Mouse (Mus musculus) MEL (cell line): ENCODE measurements around the gene Usp15.

Experiments used
- CTCF ChIP-seq, 3 experiments: IDR thresholded peaks in 2 of 3; conservative IDR thresholded peaks in 1 of 3; 2 replicates each; pipeline ENCODE4 v1.5.1; 2011 to 2012; ENCODE audit warnings: low read length in 3 of 3, low read depth in 2 of 3, mild to moderate bottlenecking in 2 of 3, improper control_type of control experiment in 1 of 3, inconsistent platforms in 1 of 3, mixed read lengths in 1 of 3, moderate library complexity in 1 of 3; ENCODE audit not compliant: control insufficient read depth in 1 of 3, insufficient read depth in 1 of 3, poor library complexity in 1 of 3, severe bottlenecking in 1 of 3
- ELF1 ChIP-seq: IDR thresholded peaks from 2 replicates; pipeline ENCODE4 v1.6.1; 2014; ENCODE audit warnings: low read depth, mild to moderate bottlenecking, inconsistent platforms, low read length, improper control_type of control experiment, moderate library complexity
- HCFC1 ChIP-seq: IDR thresholded peaks from 2 replicates; pipeline ENCODE4 v1.6.1; 2012; ENCODE audit warnings: low read depth, mild to moderate bottlenecking, inconsistent platforms, low read length, improper control_type of control experiment, moderate library complexity
- NELFE ChIP-seq: IDR thresholded peaks from 2 replicates; pipeline ENCODE4 v1.6.1; 2011; ENCODE audit warnings: low read depth, low read length, improper control_type of control experiment
- POLR2A ChIP-seq, 2 experiments: IDR thresholded peaks; 2 replicates each; pipeline ENCODE4 v1.6.1; 2011 to 2012; ENCODE audit warnings: low read length in 2 of 2, mild to moderate bottlenecking in 2 of 2, control low read depth in 1 of 2, improper control_type of control experiment in 1 of 2, low read depth in 1 of 2, moderate library complexity in 1 of 2; ENCODE audit not compliant: control insufficient read depth in 1 of 2, insufficient read depth in 1 of 2, poor library complexity in 1 of 2
- POLR2AphosphoS2 ChIP-seq: IDR thresholded peaks from 2 replicates; pipeline ENCODE4 v1.6.1; 2011; ENCODE audit warnings: low read length, improper control_type of control experiment
- UBTF ChIP-seq: IDR thresholded peaks from 2 replicates; pipeline ENCODE4 v1.6.1; 2012; ENCODE audit warnings: low read depth, mild to moderate bottlenecking, inconsistent platforms, low read length, improper control_type of control experiment, moderate library complexity, borderline replicate concordance; ENCODE audit not compliant: insufficient read depth
- ZC3H11A ChIP-seq: IDR thresholded peaks from 2 replicates; pipeline ENCODE4 v1.6.1; 2012; ENCODE audit warnings: low read depth, mild to moderate bottlenecking, inconsistent platforms, low read length, improper control_type of control experiment

GRCm38 (mm10) chr10:123063021-123063420 is 133.8 kb downstream of the Usp15 start:
- TF ChIP-seq POLR2A (IDR thresholded peaks at IDR 0.05; ENCODE audit: control insufficient read depth in 1 of 2, insufficient read depth in 1 of 2, low read depth in 1 of 2, low read length in 2 of 2, poor library complexity in 1 of 2) (no peak), NELFE (no peak), CTCF (IDR thresholded peaks at IDR 0.05 in 2 of 3, conservative IDR thresholded peaks at IDR 0.05 in 1 of 3; ENCODE audit: control insufficient read depth in 1 of 3, insufficient read depth in 1 of 3, low read depth in 2 of 3, low read length in 3 of 3, poor library complexity in 1 of 3, severe bottlenecking in 1 of 3) (no peak), HCFC1 (no peak), ELF1 (no peak), ZC3H11A (no peak), POLR2AphosphoS2 (no peak), UBTF (no peak)
